Mouse (Mus musculus) liver, embryonic 11.5 days (tissue): ENCODE results near the gene Tbc1d13. TPM values are rescaled to one million over a fixed set of nuclear protein-coding genes. Genes with fewer than 3 reads are reported as not detected.
"Not testable (repeated sequence)": the region's sequence is repeated elsewhere in the genome, so short reads cannot be mapped to it uniquely, and the experiment has no call there.

Experiments
- ATAC-seq: fragments of 200-750 bp; cut with Nextera tagmentation; replicated peaks from 2 replicates; pipeline ENCODE4 v1.8.0; 2017; ENCODE audit warnings: moderate number of reproducible peaks, mild to moderate bottlenecking, moderate TSS enrichment, moderate library complexity; ENCODE audit not compliant: low FRiP score
- DNase-seq: peaks from one replicate; pipeline ENCODE4 v3.0.0-alpha.2; 2017; ENCODE audit warnings: low spot score
- H3K27ac ChIP-seq: fragments of 300-500 bp; sonication (generic); 2 replicates; pipeline ENCODE4 v1.5.1; 2014; ENCODE audit warnings: mild to moderate bottlenecking, low read depth, low read length, control low read depth
- H3K27me3 ChIP-seq: fragments of 300-500 bp; sonication (generic); replicated peaks from 2 replicates; pipeline ENCODE4 v1.6.1; 2014; ENCODE audit warnings: low read length, mixed read lengths; ENCODE audit not compliant: control insufficient read depth, insufficient read depth
- H3K36me3 ChIP-seq: fragments of 300-500 bp; sonication (generic); 2 replicates; pipeline ENCODE4 v1.6.1; 2014; ENCODE audit warnings: mild to moderate bottlenecking, low read length, moderate library complexity, mixed read lengths; ENCODE audit not compliant: control insufficient read depth, insufficient read depth
- H3K4me1 ChIP-seq: fragments of 300-500 bp; sonication (generic); replicated peaks from 2 replicates; pipeline ENCODE4 v1.6.1; 2014; ENCODE audit warnings: low read length, mixed read lengths; ENCODE audit not compliant: control insufficient read depth, insufficient read depth
- H3K4me2 ChIP-seq: fragments of 300-500 bp; sonication (generic); 2 replicates; pipeline ENCODE4 v1.6.1; 2014; ENCODE audit warnings: mild to moderate bottlenecking, control low read depth, moderate library complexity
- H3K4me3 ChIP-seq: fragments of 300-500 bp; sonication (generic); 2 replicates; pipeline ENCODE4 v1.5.1; 2014; ENCODE audit warnings: low read depth, low read length, control low read depth
- H3K9ac ChIP-seq: fragments of 300-500 bp; sonication (generic); 2 replicates; pipeline ENCODE4 v1.6.1; 2014; ENCODE audit warnings: low read depth, low read length, control low read depth
- H3K9me3 ChIP-seq: fragments of 300-500 bp; sonication (generic); 2 replicates; pipeline ENCODE4 v1.6.1; 2016; ENCODE audit warnings: low read length, inconsistent platforms, mixed read lengths; ENCODE audit not compliant: control insufficient read depth
- WGBS: fragments of 180-500 bp; shearing (Covaris S2); extraction: QIAGEN DNeasy Blood & Tissue Kit; methylation state at CpG from one replicate; pipeline ENCODE4 v1.1.7; 2014; 5-methylcytosine and 5-hydroxymethylcytosine counted together
- polyA plus RNA-seq: library from polyadenylated mRNA; unstranded; fragments of >200 nt; fragmentation: Nextera tagmentation; extraction: Ambion mirVana; gene quantifications from 2 replicates; pipeline ENCODE4 v1.2.1, GENCODE M21; 2014

Tbc1d13 gene
- polyA plus RNA-seq, 1 experiment from 2014 or later, result 6.9 TPM

GRCm38 (mm10) chr2:30122766-30123165, 10.8 kb upstream of the Tbc1d13 start:
- H3K36me3 ChIP-seq, result no peaks in the 10 kb centered on the region

GRCm38 (mm10) chr2:30123729-30124471, 9.6 kb upstream of the Tbc1d13 start:
- Histone ChIP-seq H3K4me1 (peaks cover 13% of the 10 kb centered on the region), H3K27ac (peak overlapping the region; percentile 70), H3K9ac (peak overlapping the region; percentile 81), H3K9me3 (no peaks in the 10 kb centered on the region), H3K4me3 (peak overlapping the region; percentile 77), H3K4me2 (peak overlapping the region; percentile 85), H3K36me3 (no peaks in the 10 kb centered on the region), H3K27me3 (no peaks in the 10 kb centered on the region)
- no peak for DNase-seq
- 3% methylated on average over 43 of the region's 44 CpGs for WGBS
- peak; percentile 58 for ATAC-seq

More at GRCm38 (mm10) chr2:30122766-30123165, 10.8 kb upstream of the Tbc1d13 start:
- no peaks in the 10 kb centered on the region for H3K9me3 ChIP-seq
- H3K27ac ChIP-seq, result no peak overlapping the region
- DNase-seq (no peak), ATAC-seq (no peak)
- no peak overlapping the region for H3K9ac ChIP-seq
- H3K4me2 ChIP-seq, result no peak overlapping the region; the same call in 1 of the 2 replicates
- peaks cover 13% of the 10 kb centered on the region for H3K4me1 ChIP-seq
- WGBS, result 80% methylated on average over 5 of the region's 5 CpGs
- H3K4me3 ChIP-seq, result no peak overlapping the region
- no peaks in the 10 kb centered on the region for H3K27me3 ChIP-seq

GRCm38 (mm10) chr2:30124472-30125274, 8.9 kb upstream of the Tbc1d13 start, which contains the start of gene Zer1:
TSS of gene Zer1 (minus strand) at chr2:30124585.
- Histone ChIP-seq H3K9ac (peak within 1 kb of the TSS; percentile 81), H3K4me1 (peaks cover 13% of the 10 kb centered on the region), H3K4me3 (peak within 1 kb of the TSS; percentile 77), H3K27ac (peak within 1 kb of the TSS; percentile 70), H3K36me3 (no peaks in the 10 kb centered on the region), H3K27me3 (no peaks in the 10 kb centered on the region), H3K4me2 (peak within 1 kb of the TSS; percentile 85), H3K9me3 (no peaks in the 10 kb centered on the region)
- DNase-seq, result peak; percentile 93
- 12% methylated on average over 30 of the region's 31 CpGs for whole genome bisulfite sequencing
- ATAC-seq, result peak; percentile 94

GRCm38 (mm10) chr2:30128789-30129188, 4.8 kb upstream of the Tbc1d13 start:
- DNase-seq, result no peak
- ATAC-seq, result no peak
- H3K4me1 ChIP-seq, result peaks cover 11% of the 10 kb centered on the region; the same call in 1 of the 2 replicates
- no peaks in the 10 kb centered on the region for H3K27me3 ChIP-seq
- no peak overlapping the region for H3K4me3 ChIP-seq
- H3K9me3 ChIP-seq, result no peaks in the 10 kb centered on the region
- no peak overlapping the region for H3K4me2 ChIP-seq
- WGBS, result 36% methylated on average over 2 of the region's 2 CpGs
- no peak overlapping the region for H3K27ac ChIP-seq
- no peaks in the 10 kb centered on the region for H3K36me3 ChIP-seq
- H3K9ac ChIP-seq, result no peak overlapping the region

GRCm38 (mm10) chr2:30130156-30130555, 3.4 kb upstream of the Tbc1d13 start:
- 82% methylated on average over 4 of the region's 4 CpGs for WGBS
- no peak overlapping the region for H3K9ac ChIP-seq
- no peak overlapping the region for H3K4me2 ChIP-seq
- no peak overlapping the region for H3K4me3 ChIP-seq
- no peak for DNase-seq
- H3K9me3 ChIP-seq, result no peaks in the 10 kb centered on the region
- H3K27ac ChIP-seq, result no peak overlapping the region
- H3K36me3 ChIP-seq, result no peaks in the 10 kb centered on the region
- no peak for ATAC-seq
- H3K4me1 ChIP-seq, result peaks cover 19% of the 10 kb centered on the region
- no peaks in the 10 kb centered on the region for H3K27me3 ChIP-seq

- H3K27me3 ChIP-seq, H3K9ac ChIP-seq, H3K4me2 ChIP-seq, H3K36me3 ChIP-seq, ATAC-seq, H3K27ac ChIP-seq, H3K4me3 ChIP-seq, H3K9me3 ChIP-seq, DNase-seq: not testable (repeated sequence)
- WGBS, result 67% methylated on average over 5 of the region's 5 CpGs
- peaks cover 19% of the 10 kb centered on the region for H3K4me1 ChIP-seq
Observed at GRCm38 (mm10) chr2:30131240-30131639, 2.3 kb upstream of the Tbc1d13 start.

- H3K9me3 ChIP-seq, result no peaks in the 10 kb centered on the region
- peaks cover 24% of the 10 kb centered on the region for H3K4me1 ChIP-seq
- DNase-seq (peak; percentile 43), ATAC-seq (peak; percentile 21)
- peaks cover 4% of the 10 kb centered on the region; the same call in 1 of the 2 replicates for H3K36me3 ChIP-seq
- H3K27me3 ChIP-seq, result no peaks in the 10 kb centered on the region
- H3K4me2 ChIP-seq, result peak overlapping the region; percentile 91
- peak overlapping the region; percentile 80 for H3K4me3 ChIP-seq
- 33% methylated on average over 16 of the region's 16 CpGs for WGBS
- peak overlapping the region; percentile 88 for H3K27ac ChIP-seq
- peak overlapping the region; percentile 85 for H3K9ac ChIP-seq
Observed at GRCm38 (mm10) chr2:30132801-30133612, 539 bp upstream of the Tbc1d13 start.

GRCm38 (mm10) chr2:30134378-30134711, 799 bp downstream of the Tbc1d13 start:
- ATAC-seq (no peak), DNase-seq (no peak)
- H3K4me1 ChIP-seq, result peaks cover 24% of the 10 kb centered on the region
- no peaks in the 10 kb centered on the region for H3K9me3 ChIP-seq
- no peaks in the 10 kb centered on the region for H3K27me3 ChIP-seq
- H3K4me3 ChIP-seq, result peak overlapping the region; percentile 80
- peaks cover 4% of the 10 kb centered on the region; the same call in 1 of the 2 replicates for H3K36me3 ChIP-seq
- peak overlapping the region; percentile 91 for H3K4me2 ChIP-seq
- H3K9ac ChIP-seq, result peak overlapping the region; percentile 85
- 20% methylated on average over 6 of the region's 6 CpGs for WGBS
- no peak overlapping the region for H3K27ac ChIP-seq
